Mouse (Mus musculus) c-Kit-positive CD71-negative TER-119-negative erythroid progenitor cells, embryonic 14.5 days (primary cell): Measurements from ENCODE around the gene Sgf29.

Experiments used
- DNase-seq: peaks from one replicate; pipeline ENCODE4 v3.0.0-alpha.2; 2013; ENCODE audit warnings: low read depth

Sgf29 gene

DNA sequence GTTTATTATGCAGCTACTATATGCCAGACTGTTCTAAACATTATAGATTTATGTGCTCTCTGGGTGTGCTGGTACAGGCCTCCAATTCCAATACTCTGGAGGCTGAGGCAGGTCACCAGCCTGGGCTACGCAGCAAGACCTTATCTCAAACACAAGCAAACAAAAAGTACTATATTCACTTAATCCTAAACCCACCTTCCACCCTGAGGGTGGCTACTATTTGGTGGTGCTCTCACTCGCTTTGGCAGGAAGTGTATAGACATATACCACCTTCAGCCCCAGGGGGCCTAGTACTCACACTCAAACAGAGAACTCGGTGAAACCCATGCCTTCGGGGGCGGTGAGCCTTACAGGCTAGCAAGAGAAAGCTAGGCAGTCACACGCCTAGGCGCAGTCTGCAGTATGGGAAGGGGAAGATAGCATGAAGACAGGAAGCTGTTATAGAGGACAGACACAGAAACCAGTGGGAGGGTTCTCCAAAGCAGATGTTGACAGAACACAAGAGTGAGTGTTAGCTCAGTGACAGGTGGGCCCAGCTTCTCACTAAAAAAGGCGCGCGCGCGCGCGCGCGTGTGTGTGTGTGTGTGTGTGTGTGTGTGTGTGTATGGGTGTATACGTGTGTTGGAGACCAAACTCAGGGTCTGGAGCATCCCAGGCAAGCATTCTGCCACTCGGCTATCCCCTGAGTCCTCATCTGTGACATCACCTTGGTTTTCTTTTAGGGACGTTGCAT lies 58.5 kb downstream of the Sgf29 start, which contains the start of gene Coro1a:
Gene Coro1a (minus strand): TSS at position 346 of the 733 bp plus-strand sequence.
- no peak for DNase-seq

DNA sequence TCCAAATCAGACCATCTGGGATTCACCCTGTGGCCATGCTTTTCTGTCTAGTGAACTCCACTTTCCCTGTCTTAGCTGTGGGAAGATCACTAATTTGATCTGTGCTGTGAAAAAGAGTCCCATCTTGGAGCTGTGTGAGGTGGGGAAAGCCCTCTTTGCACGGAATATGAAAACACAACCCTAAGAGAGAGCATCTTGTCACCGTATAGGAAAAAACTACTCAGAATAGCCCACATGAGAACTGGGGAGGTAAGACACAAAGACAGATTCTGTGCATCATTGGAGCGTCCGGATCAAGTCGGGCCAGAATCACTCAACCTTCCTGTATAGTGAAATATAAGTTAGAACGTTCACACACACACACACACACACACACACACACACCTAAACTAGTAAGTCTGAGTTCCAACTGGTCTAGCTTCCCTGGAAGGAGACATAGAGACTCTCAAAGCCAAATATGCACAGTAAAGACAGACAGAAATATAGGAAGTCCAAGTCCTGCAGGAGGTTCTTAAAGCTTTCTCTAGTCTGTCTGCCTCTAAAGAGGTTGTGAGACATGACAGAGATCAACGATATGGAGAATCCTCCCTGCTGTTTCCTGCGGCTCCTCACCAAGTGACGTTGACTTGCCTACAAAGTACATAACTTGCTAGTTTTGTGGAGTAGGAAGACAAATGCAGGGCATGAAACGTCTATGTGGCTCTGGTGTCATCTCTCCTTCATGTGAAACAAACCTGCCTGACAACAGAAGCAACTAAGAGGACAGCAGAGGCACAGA lies 59.3 kb downstream of the Sgf29 start:
- DNase-seq: no peak

DNA sequence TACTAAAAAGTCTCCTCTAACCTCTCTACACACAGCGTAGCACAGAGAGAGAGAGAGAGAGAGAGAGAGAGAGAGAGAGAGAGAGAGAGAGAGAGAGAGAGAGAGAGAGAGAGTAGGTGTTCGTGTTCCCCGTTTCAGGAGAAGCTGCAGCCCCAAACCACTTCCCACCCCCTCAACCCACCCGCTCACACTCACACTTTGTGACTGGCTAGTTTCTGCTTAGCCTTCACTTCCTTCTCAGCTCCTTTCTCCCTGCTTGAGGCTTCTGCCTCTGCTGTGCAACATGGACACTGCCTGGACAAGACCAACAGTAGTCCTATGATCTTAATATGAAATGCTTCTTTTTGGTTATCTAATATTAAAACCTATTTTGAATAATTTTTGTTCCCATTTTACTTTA lies 61.2 kb downstream of the Sgf29 start:
- no peak for DNase-seq

DNA sequence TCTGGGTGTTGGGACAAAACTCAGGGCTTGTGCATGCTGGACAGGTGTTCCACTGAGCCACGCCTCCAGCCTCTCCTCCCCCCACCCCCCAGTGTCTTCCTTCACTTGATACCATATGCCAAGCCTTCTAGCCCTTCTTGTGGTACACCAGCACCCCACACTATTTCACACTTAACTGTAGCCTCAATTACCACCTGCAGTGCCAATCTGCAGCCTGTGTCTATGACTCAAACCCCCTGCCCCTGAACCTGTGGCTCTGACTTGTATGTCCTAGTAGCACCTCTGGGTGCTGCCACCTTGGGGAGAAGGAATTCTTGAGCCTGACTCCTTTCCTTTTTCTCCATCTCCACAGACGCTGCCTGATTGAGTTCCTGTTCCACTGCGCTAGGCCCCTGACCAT lies 62.8 kb downstream of the Sgf29 start:
- DNase-seq: no peak

DNA sequence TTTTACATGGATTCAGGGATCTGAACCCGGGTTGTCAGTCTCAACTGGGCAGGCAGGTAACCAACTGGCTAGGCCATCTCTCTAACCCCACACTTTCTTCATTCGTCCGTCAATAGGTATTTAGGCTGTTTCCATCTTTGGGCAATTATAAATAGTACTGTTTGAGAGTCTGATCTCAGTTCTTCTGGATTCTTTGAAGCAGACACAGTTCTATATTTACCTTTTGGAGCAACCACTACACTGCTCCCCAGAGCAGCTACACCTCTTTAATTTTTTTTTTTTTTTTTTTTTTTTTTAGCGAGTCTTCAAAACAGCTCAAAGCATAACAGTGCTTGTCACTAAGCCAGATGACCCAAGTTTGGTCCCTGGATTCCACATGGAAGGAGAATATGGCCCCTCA lies 66.6 kb downstream of the Sgf29 start:
- DNase-seq: no peak

DNA sequence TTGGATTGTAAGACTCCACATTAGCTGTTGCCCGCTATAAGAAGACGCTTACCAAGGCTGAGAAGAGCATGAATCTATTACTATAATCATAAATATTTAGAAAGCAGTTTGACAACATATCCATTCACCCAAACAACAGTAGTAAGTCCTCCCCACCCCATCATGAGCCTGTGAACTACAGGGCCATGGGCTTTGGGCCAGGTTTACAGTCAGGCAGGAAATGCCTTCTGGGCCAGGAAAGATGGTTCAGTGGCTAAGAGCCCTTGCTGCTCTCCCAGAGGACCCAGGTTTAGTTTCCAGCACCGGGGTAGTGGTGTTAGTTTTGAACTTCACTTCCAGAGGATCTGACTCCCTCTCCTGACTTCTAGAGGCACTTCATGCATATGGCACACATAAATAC lies 68.5 kb downstream of the Sgf29 start:
- DNase-seq: no peak

DNA sequence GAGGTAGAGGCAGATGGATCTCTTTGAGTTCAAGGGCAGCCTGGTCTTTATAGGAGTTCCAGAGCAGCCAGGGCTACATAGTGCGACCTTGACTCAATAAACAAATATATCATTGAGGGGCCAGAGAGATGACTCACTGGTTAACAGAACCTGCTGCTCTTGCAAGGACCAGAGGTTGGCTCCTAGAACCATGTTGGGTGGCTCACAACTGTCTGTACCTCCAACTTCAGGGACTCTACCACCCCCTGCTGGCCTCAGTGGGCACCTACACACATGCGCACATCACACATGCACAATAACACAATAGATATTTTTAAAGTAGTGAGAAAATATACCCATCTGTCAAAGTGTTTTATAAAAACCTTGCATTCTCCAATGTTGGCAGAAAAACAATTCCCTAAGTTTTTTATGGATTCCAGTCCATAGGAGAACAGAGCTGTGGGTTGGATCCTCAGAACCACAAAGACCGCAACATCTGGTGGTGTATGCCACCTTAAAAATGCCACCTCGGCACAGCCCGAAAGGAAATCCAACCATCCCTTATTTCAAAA lies 69.8 kb downstream of the Sgf29 start:
- DNase-seq: no peak

DNA sequence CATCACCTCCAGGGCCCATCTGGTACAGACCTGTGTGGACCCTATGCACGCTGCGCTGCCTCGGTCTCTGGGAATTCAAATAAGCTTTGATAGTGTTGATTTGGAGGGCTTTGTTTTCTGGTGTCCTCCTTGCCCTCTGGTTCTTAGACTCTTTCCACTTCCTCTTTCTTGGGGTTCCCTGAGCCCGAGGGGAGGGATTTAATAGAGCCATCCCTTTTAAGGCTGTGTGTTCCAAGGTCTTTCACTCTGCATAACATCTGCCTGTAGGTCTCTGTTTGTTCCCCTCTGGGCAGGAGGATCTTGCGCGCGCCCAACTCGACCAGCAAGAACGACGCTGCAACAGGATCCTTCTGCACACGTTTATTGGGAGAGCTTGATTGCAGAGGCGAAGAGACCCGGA lies 72.5 kb downstream of the Sgf29 start:
- DNase-seq: no peak
